Mouse (Mus musculus): Measurements from ENCODE around the gene Mnat1. TPM values are rescaled to one million over a fixed set of nuclear protein-coding genes. Genes with fewer than 3 reads are reported as not detected.
"Not testable (repeated sequence)": the region's sequence is repeated elsewhere in the genome, so short reads cannot be mapped to it uniquely, and the experiment has no call there.

Mnat1 gene
- 6.5 and 7.9 TPM in 2 replicates for polyA plus RNA-seq (2012; rRNA removed)

GRCm38 (mm10) chr12:73123093-73124041 is at the start of gene Mnat1:
Gene Mnat1, plus strand, starts transcription at chr12:73123717.
- H3K27ac ChIP-seq (ENCODE audit: insufficient read depth, low read depth, low read length), result peak within 1 kb of the TSS; percentile 12; the same call in 1 of the 2 replicates
- 1% methylated on average over 23 of the region's 23 CpGs for WGBS
- TF ChIP-seq POLR2A (IDR thresholded peaks at IDR 0.05; ENCODE audit: low read depth, low read length) (peak; percentile 59), CTCF (conservative IDR thresholded peaks at IDR 0.05; ENCODE audit: insufficient read depth, insufficient read length, low read depth, low read length) (no peak)
- H3K4me3 ChIP-seq (ENCODE audit: insufficient read depth, low read depth, low read length), result peak within 1 kb of the TSS; percentile 96
- H3K36me3 ChIP-seq (ENCODE audit: control insufficient read depth, insufficient read depth, low read length), result no peaks in the 10 kb centered on the region
- no peaks in the 10 kb centered on the region for H3K27me3 ChIP-seq (replicated peaks; ENCODE audit: control insufficient read depth, insufficient read depth, low read length)
- H3K4me1 ChIP-seq (ENCODE audit: control insufficient read depth, insufficient read depth, low read length), result peaks cover 5% of the 10 kb centered on the region; the same call in 1 of the 2 replicates
- DNase-seq, result peak; percentile 89

GRCm38 (mm10) chr12:73081828-73082227 is 41.7 kb upstream of the Mnat1 start:
- not testable (repeated sequence) for H3K4me1 ChIP-seq (ENCODE audit: control insufficient read depth, insufficient read depth, low read length); H3K4me3 ChIP-seq (ENCODE audit: insufficient read depth, low read depth, low read length); H3K36me3 ChIP-seq (ENCODE audit: control insufficient read depth, insufficient read depth, low read length); H3K27me3 ChIP-seq (replicated peaks; ENCODE audit: control insufficient read depth, insufficient read depth, low read length); DNase-seq; H3K27ac ChIP-seq (ENCODE audit: insufficient read depth, low read depth, low read length)
- 84% methylated on average over 4 of the region's 4 CpGs for WGBS

DNA sequence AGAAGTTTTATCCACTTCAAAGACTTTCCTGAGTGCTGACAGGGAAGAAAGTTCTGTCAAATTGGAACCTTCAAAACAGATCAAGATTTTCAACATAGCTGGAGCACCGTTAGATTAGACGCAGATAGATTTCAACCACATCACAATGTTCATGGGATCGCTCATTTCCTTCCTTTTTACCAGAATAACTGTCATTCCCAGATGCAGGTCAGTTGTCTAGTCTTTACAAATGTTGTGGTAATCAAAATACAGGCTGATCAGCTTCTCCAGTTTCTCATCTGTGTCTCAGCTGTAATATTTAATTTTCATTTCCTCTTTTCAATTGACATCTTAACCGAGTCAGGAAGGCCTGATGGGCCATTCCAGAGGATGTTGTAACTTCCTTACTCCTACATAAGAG is 39.7 kb upstream of the Mnat1 start:
- WGBS, result 71% methylated on average over 4 of the region's 4 CpGs
- Histone ChIP-seq H3K27ac (ENCODE audit: insufficient read depth, low read depth, low read length) (no peak overlapping the region), H3K27me3 (replicated peaks; ENCODE audit: control insufficient read depth, insufficient read depth, low read length) (no peaks in the 10 kb centered on the region), H3K36me3 (ENCODE audit: control insufficient read depth, insufficient read depth, low read length) (no peaks in the 10 kb centered on the region), H3K4me1 (ENCODE audit: control insufficient read depth, insufficient read depth, low read length) (no peaks in the 10 kb centered on the region), H3K4me3 (ENCODE audit: insufficient read depth, low read depth, low read length) (no peak overlapping the region)
- DNase-seq, result no peak
- TF ChIP-seq CTCF (conservative IDR thresholded peaks at IDR 0.05; ENCODE audit: insufficient read depth, insufficient read length, low read depth, low read length) (no peak), POLR2A (IDR thresholded peaks at IDR 0.05; ENCODE audit: low read depth, low read length) (no peak)

GRCm38 (mm10) chr12:73085739-73086630 is 37.5 kb upstream of the Mnat1 start:
- H3K36me3 ChIP-seq (ENCODE audit: control insufficient read depth, insufficient read depth, low read length), result no peaks in the 10 kb centered on the region
- 41% methylated on average over 11 of the region's 11 CpGs for WGBS
- no peak overlapping the region for H3K4me3 ChIP-seq (ENCODE audit: insufficient read depth, low read depth, low read length)
- H3K4me1 ChIP-seq (ENCODE audit: control insufficient read depth, insufficient read depth, low read length), result no peaks in the 10 kb centered on the region
- no peak overlapping the region for H3K27ac ChIP-seq (ENCODE audit: insufficient read depth, low read depth, low read length)
- no peak for DNase-seq
- H3K27me3 ChIP-seq (replicated peaks; ENCODE audit: control insufficient read depth, insufficient read depth, low read length), result no peaks in the 10 kb centered on the region
- no peak for TF ChIP-seq CTCF (conservative IDR thresholded peaks at IDR 0.05; ENCODE audit: insufficient read depth, insufficient read length, low read depth, low read length)
- TF ChIP-seq POLR2A (IDR thresholded peaks at IDR 0.05; ENCODE audit: low read depth, low read length), result no peak

- Histone ChIP-seq H3K4me1 (ENCODE audit: control insufficient read depth, insufficient read depth, low read length) (no peaks in the 10 kb centered on the region), H3K4me3 (ENCODE audit: insufficient read depth, low read depth, low read length) (no peak overlapping the region), H3K36me3 (ENCODE audit: control insufficient read depth, insufficient read depth, low read length) (no peaks in the 10 kb centered on the region), H3K27ac (ENCODE audit: insufficient read depth, low read depth, low read length) (no peak overlapping the region), H3K27me3 (replicated peaks; ENCODE audit: control insufficient read depth, insufficient read depth, low read length) (no peaks in the 10 kb centered on the region)
- DNase-seq, result no peak
- TF ChIP-seq CTCF (conservative IDR thresholded peaks at IDR 0.05; ENCODE audit: insufficient read depth, insufficient read length, low read depth, low read length) (no peak), POLR2A (IDR thresholded peaks at IDR 0.05; ENCODE audit: low read depth, low read length) (no peak)
- 95% methylated on average over 7 of the region's 7 CpGs for WGBS
Observed at GRCm38 (mm10) chr12:73087086-73087485, 36.4 kb upstream of the Mnat1 start.

DNA sequence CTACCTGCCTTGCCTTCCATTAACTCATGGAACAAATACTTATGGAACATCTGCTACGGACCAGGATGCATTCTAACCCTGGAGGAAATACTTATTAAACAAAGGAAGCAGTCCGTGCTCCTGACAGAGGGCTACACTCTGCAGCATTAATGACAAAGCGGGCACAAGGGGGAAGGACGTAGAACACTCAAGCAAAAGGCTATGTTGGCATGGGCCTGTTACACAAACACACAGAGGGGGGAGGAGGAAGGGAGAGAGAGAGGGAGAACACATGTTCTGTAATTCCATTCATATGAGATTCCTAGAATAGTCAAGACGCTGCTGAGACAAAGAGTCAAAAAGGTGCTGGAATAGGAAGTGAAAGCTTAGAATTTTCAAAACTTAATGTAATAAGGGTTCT is 35.0 kb upstream of the Mnat1 start:
- TF ChIP-seq CTCF (conservative IDR thresholded peaks at IDR 0.05; ENCODE audit: insufficient read depth, insufficient read length, low read depth, low read length), result no peak
- WGBS, result 66% methylated on average over 5 of the region's 5 CpGs
- Histone ChIP-seq H3K36me3 (ENCODE audit: control insufficient read depth, insufficient read depth, low read length) (no peaks in the 10 kb centered on the region), H3K4me3 (ENCODE audit: insufficient read depth, low read depth, low read length) (no peak overlapping the region), H3K27ac (ENCODE audit: insufficient read depth, low read depth, low read length) (no peak overlapping the region), H3K27me3 (replicated peaks; ENCODE audit: control insufficient read depth, insufficient read depth, low read length) (no peaks in the 10 kb centered on the region), H3K4me1 (ENCODE audit: control insufficient read depth, insufficient read depth, low read length) (no peaks in the 10 kb centered on the region)
- no peak for DNase-seq

- Histone ChIP-seq H3K4me3 (ENCODE audit: insufficient read depth, low read depth, low read length) (no peak overlapping the region), H3K4me1 (ENCODE audit: control insufficient read depth, insufficient read depth, low read length) (no peaks in the 10 kb centered on the region), H3K27ac (ENCODE audit: insufficient read depth, low read depth, low read length) (no peak overlapping the region), H3K27me3 (replicated peaks; ENCODE audit: control insufficient read depth, insufficient read depth, low read length) (no peaks in the 10 kb centered on the region), H3K36me3 (ENCODE audit: control insufficient read depth, insufficient read depth, low read length) (no peaks in the 10 kb centered on the region)
- TF ChIP-seq POLR2A (IDR thresholded peaks at IDR 0.05; ENCODE audit: low read depth, low read length) (no peak), CTCF (conservative IDR thresholded peaks at IDR 0.05; ENCODE audit: insufficient read depth, insufficient read length, low read depth, low read length) (no peak)
- DNase-seq, result no peak
- 65% methylated on average over 5 of the region's 5 CpGs for WGBS
Observed at GRCm38 (mm10) chr12:73088911-73089310, 34.6 kb upstream of the Mnat1 start.
